Mouse (Mus musculus) embryonic facial prominence, embryonic 12.5 days (tissue): ENCODE data around the gene Tmppe. TPM values are rescaled to one million over a fixed set of nuclear protein-coding genes. Genes with fewer than 3 reads are reported as not detected.
"Not testable (repeated sequence)": the region's sequence is repeated elsewhere in the genome, so short reads cannot be mapped to it uniquely, and the experiment has no call there.

Source experiments
- ATAC-seq: fragments of 200-750 bp; cut with Nextera tagmentation; 2 replicates; pipeline ENCODE4 v1.8.0; 2017; ENCODE audit not compliant: insufficient number of reproducible peaks, insufficient read depth, low FRiP score, low TSS enrichment
- H3K27ac ChIP-seq: fragments of 300-500 bp; sonication (generic); 2 replicates; pipeline ENCODE4 v1.5.1; 2016; ENCODE audit warnings: mild to moderate bottlenecking
- H3K27me3 ChIP-seq: fragments of 300-500 bp; sonication (generic); 2 replicates; pipeline ENCODE4 v1.6.1; 2016; ENCODE audit warnings: mild to moderate bottlenecking, moderate library complexity
- H3K36me3 ChIP-seq: fragments of 300-500 bp; sonication (generic); 2 replicates; pipeline ENCODE4 v1.6.1; 2016; ENCODE audit warnings: mild to moderate bottlenecking
- H3K4me1 ChIP-seq: fragments of 300-500 bp; sonication (generic); 2 replicates; pipeline ENCODE4 v1.6.1; 2016
- H3K4me2 ChIP-seq: fragments of 300-500 bp; sonication (generic); replicated peaks from 2 replicates; pipeline ENCODE4 v1.6.1; 2016; ENCODE audit warnings: mild to moderate bottlenecking, moderate library complexity
- H3K4me3 ChIP-seq: fragments of 300-500 bp; sonication (generic); 2 replicates; pipeline ENCODE4 v1.5.1; 2016; ENCODE audit warnings: mild to moderate bottlenecking
- H3K9ac ChIP-seq: fragments of 300-500 bp; sonication (generic); 2 replicates; pipeline ENCODE4 v1.6.1; 2016; ENCODE audit warnings: mild to moderate bottlenecking, moderate library complexity
- H3K9me3 ChIP-seq: fragments of 300-500 bp; sonication (generic); 2 replicates; pipeline ENCODE4 v1.6.1; 2016; ENCODE audit warnings: mild to moderate bottlenecking, moderate library complexity
- WGBS: fragments of 180-500 bp; shearing (Covaris S2); methylation state at CpG from one replicate; pipeline ENCODE4 v1.1.7; 2016; 5-methylcytosine and 5-hydroxymethylcytosine counted together
- polyA plus RNA-seq: library from polyadenylated mRNA; unstranded; fragments of >200 nt; fragmentation: Nextera tagmentation; extraction: Ambion mirVana; gene quantifications from 2 replicates; pipeline ENCODE4 v1.2.1, GENCODE M21; 2016

Gene Tmppe
- polyA plus RNA-seq, 1 experiment from 2014 or later: 10.7 TPM

DNA sequence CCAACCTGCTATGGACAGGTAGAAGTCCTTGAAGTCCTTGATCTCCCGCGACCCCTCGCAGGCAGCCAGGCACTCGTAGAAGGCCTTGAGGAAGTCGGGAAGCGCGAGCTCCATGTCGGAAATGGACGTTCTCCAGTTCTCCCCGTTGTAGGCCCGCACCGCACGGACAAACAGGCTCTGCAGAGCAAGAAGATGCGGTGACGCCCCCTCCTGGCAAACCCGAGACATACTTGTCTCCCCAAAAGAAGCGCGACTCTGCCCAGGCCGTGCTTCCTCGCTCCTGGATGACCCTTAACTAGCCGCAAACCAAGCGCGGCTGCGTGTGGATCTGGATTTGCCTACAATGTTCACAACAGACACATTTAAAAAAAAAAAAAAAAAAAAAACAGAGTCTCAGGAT, 16.2 kb upstream of the Tmppe start:
- peaks cover 6% of the 10 kb centered on the region; the same call in 1 of the 2 replicates for H3K4me1 ChIP-seq
- H3K9me3 ChIP-seq: no peaks in the 10 kb centered on the region
- no peak for ATAC-seq
- no peak overlapping the region for H3K4me3 ChIP-seq
- H3K9ac ChIP-seq: no peak overlapping the region
- H3K4me2 ChIP-seq: no peak overlapping the region
- H3K36me3 ChIP-seq: peaks cover 26% of the 10 kb centered on the region
- H3K27me3 ChIP-seq: no peaks in the 10 kb centered on the region
- H3K27ac ChIP-seq: no peak overlapping the region
- 92% methylated on average over 24 of the region's 24 CpGs for WGBS

DNA sequence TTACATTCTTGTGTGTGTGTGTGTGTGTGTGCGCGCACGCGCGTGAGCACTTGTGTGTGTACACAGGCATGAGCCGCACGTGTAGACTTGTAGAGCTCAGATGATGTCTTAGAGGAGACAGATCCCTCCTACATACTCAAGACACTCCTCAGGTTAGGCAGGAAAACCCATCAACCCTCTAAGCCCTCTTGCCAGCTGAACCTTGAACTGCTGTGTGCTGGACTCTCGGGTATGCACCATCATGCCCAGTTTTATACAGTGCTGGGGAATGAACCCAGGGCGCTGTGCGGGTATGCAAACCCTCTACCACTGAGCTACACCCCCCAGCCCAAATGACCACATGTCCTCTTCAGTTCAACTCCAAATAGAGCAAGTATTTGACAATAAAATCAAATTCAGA, 15.7 kb upstream of the Tmppe start:
- no peak for ATAC-seq
- no peak overlapping the region for H3K4me2 ChIP-seq
- no peak overlapping the region for H3K9ac ChIP-seq
- no peak overlapping the region for H3K27ac ChIP-seq
- H3K4me3 ChIP-seq: no peak overlapping the region
- peaks cover 22% of the 10 kb centered on the region for H3K36me3 ChIP-seq
- H3K4me1 ChIP-seq: peaks cover 6% of the 10 kb centered on the region; the same call in 1 of the 2 replicates
- 97% methylated on average over 10 of the region's 10 CpGs for WGBS
- no peaks in the 10 kb centered on the region for H3K9me3 ChIP-seq
- no peaks in the 10 kb centered on the region for H3K27me3 ChIP-seq

DNA sequence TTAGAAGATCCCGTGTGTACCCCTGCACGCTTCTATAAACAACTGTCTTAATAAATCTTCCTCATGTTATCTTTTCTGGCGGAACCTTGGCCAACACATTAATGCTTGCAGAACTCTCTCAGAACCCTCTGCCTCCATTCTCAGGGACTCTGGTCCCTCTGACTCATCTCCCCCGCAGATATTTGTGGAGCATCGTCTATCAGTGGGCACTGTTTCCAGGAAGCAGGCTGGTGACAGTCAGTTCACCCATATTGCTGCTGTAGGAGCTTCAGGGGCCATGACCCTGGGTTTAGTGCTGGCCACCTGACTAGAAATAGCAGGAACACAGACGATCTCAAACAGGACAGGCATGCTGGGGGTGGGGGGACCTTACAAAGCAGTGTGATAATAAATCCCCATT, 13.8 kb upstream of the Tmppe start:
- H3K9me3 ChIP-seq: no peaks in the 10 kb centered on the region
- H3K27ac ChIP-seq: no peak overlapping the region
- peaks cover 6% of the 10 kb centered on the region; the same call in 1 of the 2 replicates for H3K4me1 ChIP-seq
- no peak overlapping the region for H3K4me2 ChIP-seq
- no peak overlapping the region for H3K4me3 ChIP-seq
- no peak overlapping the region for H3K9ac ChIP-seq
- WGBS: 76% methylated on average over 6 of the region's 6 CpGs
- H3K36me3 ChIP-seq: peaks cover 20% of the 10 kb centered on the region
- H3K27me3 ChIP-seq: no peaks in the 10 kb centered on the region
- no peak for ATAC-seq

DNA sequence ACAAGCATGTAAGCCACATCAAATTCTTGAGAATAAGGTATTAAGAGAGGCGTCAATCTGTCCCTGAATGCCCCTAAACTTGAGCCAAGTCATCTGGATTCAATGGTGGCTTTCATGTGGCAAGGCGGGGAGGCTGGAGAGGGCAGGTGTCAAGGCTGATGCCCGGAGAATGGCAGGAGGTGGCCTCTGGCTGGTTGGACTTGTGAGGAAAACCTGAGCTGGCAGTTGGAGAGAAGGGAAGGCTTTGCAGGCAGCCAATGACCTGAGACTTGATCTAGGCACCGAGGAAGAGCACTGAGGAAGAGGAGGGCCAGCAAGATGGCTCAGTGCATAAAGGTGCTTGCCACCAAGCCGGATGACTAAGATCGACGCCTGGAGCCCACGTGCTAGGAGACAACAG, 12.6 kb upstream of the Tmppe start:
- Histone ChIP-seq H3K36me3 (peaks cover 11% of the 10 kb centered on the region), H3K27me3 (no peaks in the 10 kb centered on the region), H3K9ac (no peak overlapping the region), H3K9me3 (no peaks in the 10 kb centered on the region), H3K27ac (0 out of 2 replicates have a peak overlapping the region, but pooled peaks have one; percentile 72), H3K4me2 (no peak overlapping the region), H3K4me1 (peaks cover 6% of the 10 kb centered on the region; the same call in 1 of the 2 replicates), H3K4me3 (no peak overlapping the region)
- 76% methylated on average over 8 of the region's 8 CpGs for WGBS
- ATAC-seq: no peak

DNA sequence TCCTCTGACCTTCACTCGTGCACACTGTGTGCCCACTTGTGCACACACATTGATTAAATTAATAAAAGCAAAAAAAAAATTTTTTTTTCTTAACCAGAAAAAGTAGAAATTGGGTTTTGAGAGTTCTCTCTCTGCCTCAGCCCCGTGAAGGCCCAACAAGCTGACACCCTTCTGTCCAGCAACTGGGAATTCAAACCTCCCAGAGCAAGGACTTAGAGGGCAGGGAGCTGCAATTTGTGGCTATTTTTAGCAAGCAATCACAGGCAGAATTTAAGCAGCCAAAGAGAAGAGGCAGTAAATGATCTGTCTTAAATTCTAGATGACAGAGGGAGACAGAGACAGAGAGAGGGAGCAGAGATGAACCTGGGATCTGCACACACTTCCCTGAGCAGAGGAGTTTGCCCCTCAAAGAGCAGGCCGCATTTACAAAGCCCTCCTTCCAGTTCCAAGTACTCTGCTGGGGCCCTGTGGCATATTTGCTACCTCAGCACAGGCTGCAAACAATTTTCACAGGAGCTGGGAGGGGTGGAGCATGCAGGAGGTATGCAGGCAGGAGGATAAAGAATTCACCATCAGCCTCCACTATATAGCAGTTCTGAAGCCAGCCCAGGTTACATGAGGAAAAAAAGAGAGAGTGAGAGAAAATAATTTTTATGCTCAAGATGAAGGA, 12.1 kb upstream of the Tmppe start:
- Histone ChIP-seq H3K36me3 (peaks cover 9% of the 10 kb centered on the region), H3K4me1 (peaks cover 6% of the 10 kb centered on the region; the same call in 1 of the 2 replicates), H3K9ac (no peak overlapping the region), H3K4me2 (peak overlapping the region; percentile 31), H3K27me3 (no peaks in the 10 kb centered on the region), H3K27ac (peak overlapping the region; percentile 72), H3K4me3 (peak overlapping the region; percentile 10; the same call in 1 of the 2 replicates), H3K9me3 (no peaks in the 10 kb centered on the region)
- no peak for ATAC-seq
- WGBS: 47% methylated on average over 3 of the region's 3 CpGs

DNA sequence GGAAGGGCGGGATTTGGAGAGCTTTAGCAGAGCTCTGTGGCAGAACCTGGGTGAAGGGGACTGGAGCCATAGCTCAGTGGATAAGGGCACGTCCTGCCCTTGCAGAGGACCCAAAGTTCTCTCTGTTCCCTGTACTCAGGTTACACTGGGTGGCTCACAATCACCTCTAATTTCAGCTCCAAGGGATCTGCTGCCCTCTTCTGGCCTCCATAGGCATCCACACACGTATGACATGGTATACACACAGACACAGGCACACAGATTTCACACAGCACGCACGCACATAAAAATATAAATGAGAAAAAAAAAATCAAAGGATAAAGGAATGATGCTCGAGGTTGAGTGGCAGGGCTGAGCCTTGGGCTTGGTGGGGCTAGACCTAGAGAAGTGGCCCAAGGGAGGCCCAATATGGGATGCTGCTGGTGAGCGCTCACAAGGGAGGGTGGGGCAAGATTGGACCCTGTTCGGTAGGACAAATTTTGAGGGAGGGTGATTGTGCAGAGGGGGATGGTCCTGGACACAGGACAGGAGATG, 11.5 kb upstream of the Tmppe start:
- peak overlapping the region; percentile 71 for H3K4me3 ChIP-seq
- peak overlapping the region; percentile 93; the same call in 1 of the 2 replicates for H3K27ac ChIP-seq
- H3K4me2 ChIP-seq: peak overlapping the region; percentile 80
- WGBS: 77% methylated on average over 8 of the region's 8 CpGs
- H3K36me3 ChIP-seq: peaks cover 3% of the 10 kb centered on the region; the same call in 1 of the 2 replicates
- peak overlapping the region; percentile 90; the same call in 1 of the 2 replicates for H3K9ac ChIP-seq
- no peaks in the 10 kb centered on the region for H3K27me3 ChIP-seq
- H3K9me3 ChIP-seq: no peaks in the 10 kb centered on the region
- peaks cover 6% of the 10 kb centered on the region; the same call in 1 of the 2 replicates for H3K4me1 ChIP-seq
- peak; percentile 31; the same call in 1 of the 2 replicates for ATAC-seq

DNA sequence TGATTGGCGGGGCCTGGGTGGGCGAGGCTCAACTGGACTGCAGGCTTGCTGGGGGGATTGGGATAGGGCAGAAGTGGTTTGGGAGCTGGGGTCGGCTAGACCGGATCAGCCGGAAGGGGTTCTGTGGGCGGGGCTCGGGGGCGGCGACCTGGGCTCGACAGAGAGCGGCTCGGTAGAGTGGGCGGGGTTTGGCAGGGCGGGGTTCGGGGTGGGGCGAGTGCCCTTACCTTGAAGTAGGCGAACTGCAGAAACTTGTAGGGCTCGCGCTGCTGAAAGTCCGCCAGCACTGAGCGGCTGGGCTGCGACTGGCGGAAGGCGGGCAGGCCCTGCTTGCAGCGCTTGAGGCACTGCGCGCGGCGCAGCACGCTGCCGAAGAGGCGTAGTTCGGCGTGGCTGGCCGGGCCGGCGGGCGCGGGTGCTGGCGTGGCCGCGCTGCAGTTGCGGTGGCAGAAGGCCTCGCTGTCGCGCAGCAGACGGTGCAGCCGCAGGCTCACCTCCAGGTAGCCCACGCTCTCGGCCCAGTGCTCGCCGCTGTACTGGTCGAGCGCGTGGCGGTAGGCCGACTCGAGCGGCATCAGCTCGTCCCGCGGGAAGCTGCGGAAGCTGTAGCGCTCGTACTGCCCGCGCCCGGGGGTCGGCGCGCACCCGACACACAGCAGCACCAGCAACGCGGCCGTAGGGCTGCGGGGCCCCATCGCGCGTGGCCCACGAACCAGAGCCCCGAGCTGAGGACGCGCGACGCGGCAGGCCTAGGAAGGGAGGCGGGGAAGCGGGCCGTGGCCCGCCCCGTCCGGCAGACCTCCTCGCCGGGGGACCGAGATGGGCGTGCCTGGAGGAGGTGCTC, 10.8 kb upstream of the Tmppe start, which contains the start of gene Crtap:
TSS of gene Crtap (minus strand) at position 771 of the 844 bp plus-strand sequence.
- H3K9ac ChIP-seq: peak within 1 kb of the TSS; percentile 90
- peak within 1 kb of the TSS; percentile 93 for H3K27ac ChIP-seq
- peaks cover 6% of the 10 kb centered on the region; the same call in 1 of the 2 replicates for H3K4me1 ChIP-seq
- H3K27me3 ChIP-seq: no peaks in the 10 kb centered on the region
- peak within 1 kb of the TSS; percentile 71 for H3K4me3 ChIP-seq
- no peaks in the 10 kb centered on the region for H3K36me3 ChIP-seq
- peak; percentile 85 for ATAC-seq
- H3K4me2 ChIP-seq: peak within 1 kb of the TSS; percentile 80
- under 1% methylated on average over 93 of the region's 96 CpGs for whole genome bisulfite sequencing
- no peaks in the 10 kb centered on the region for H3K9me3 ChIP-seq

DNA sequence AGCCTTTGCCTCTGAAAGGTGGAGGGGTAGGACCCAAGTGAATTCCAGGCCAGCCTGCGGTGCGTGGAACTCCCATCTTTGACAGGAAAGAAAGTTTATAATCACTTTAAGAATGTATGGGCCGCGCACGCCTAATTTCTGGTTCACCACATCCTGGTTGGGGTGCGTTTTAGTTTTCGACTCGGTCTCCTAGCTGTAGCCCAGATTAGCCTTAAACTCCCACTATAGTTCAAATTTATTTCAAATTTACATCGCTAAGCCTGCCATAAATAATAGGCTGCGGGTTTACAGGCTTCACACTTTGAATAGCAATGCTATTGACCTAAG, 10.2 kb upstream of the Tmppe start:
- WGBS: 4% methylated on average over 10 of the region's 10 CpGs
- Histone ChIP-seq H3K4me2 (peak overlapping the region; percentile 80), H3K9me3 (no peaks in the 10 kb centered on the region), H3K9ac (peak overlapping the region; percentile 90), H3K27me3 (no peaks in the 10 kb centered on the region), H3K4me1 (peaks cover 6% of the 10 kb centered on the region; the same call in 1 of the 2 replicates), H3K4me3 (peak overlapping the region; percentile 71), H3K36me3 (no peaks in the 10 kb centered on the region), H3K27ac (peak overlapping the region; percentile 93)
- no peak for ATAC-seq

DNA sequence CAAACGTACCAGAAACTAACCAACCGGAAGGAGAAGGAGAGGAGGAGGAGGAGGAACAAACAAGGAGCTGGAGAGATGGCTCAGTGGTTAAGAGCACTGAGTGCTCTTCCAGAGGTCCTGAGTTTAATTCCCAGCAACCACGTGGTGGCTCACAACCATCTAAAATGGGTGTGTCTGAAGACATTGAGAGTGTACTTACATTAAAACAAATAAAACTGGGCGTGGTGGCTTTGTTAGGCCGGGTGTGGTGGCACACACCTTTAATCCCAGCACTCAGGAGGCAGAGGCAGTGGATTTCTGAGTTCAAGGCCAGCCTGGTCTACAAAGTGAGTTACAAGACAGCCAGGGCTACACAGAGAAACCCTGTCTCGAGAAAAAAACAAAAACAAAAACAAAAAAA, 6.8 kb upstream of the Tmppe start:
- not testable (repeated sequence) for H3K4me3 ChIP-seq, H3K36me3 ChIP-seq, H3K9me3 ChIP-seq, H3K27ac ChIP-seq, H3K4me1 ChIP-seq, ATAC-seq, H3K4me2 ChIP-seq, H3K9ac ChIP-seq, H3K27me3 ChIP-seq
- 68% methylated on average over 6 of the region's 6 CpGs for WGBS

DNA sequence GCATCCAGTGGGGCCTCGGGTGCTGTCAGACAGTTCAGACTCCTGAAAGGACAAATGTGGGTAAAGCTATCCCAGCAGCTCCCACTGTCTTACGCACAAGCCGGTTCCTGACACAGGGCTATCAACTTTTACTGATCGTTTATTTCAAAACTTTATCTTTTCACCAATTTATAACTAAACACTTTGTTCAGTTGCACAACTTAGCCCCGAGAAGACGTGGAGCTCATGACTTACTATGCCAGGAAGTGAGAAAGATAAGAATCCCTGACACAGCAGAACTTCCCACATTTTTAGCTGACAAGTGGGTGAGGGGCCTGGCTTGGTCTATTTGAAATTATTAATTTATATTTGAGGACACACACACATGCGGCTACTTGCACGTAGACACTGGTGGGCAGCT, 6.2 kb upstream of the Tmppe start:
- WGBS: 87% methylated on average over 8 of the region's 8 CpGs
- Histone ChIP-seq H3K36me3 (no peaks in the 10 kb centered on the region), H3K4me1 (no peaks in the 10 kb centered on the region), H3K27ac (no peak overlapping the region), H3K9me3 (no peaks in the 10 kb centered on the region), H3K4me3 (no peak overlapping the region), H3K4me2 (no peak overlapping the region), H3K9ac (no peak overlapping the region), H3K27me3 (no peaks in the 10 kb centered on the region)
- no peak for ATAC-seq

DNA sequence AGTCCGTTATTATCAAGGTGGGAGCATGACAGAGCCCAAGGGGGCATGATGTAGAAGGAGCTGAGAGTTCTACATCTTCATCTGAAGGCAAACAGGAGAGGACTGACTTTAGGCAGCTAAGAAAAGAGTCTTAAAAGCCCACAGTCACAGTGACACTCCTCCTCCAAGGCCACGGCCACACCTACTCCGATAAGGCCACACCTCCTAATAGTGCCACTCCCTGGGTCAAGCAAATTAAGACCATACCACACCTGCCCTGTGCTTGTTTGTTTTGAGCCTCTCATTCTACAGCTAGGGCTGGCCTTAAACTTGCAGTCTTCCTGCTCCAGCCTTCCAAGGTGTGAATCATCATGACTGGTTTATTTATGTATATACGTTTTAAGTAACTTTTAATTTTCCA, 5.6 kb upstream of the Tmppe start:
- 89% methylated on average over 4 of the region's 4 CpGs for WGBS
- no peak for ATAC-seq

More for the DNA sequence above, 5.6 kb upstream of the Tmppe start:
- no peaks in the 10 kb centered on the region; the same call in 1 of the 2 replicates for H3K4me1 ChIP-seq
- no peak overlapping the region for H3K4me3 ChIP-seq
- no peak overlapping the region for H3K9ac ChIP-seq
- no peak overlapping the region for H3K27ac ChIP-seq
- H3K36me3 ChIP-seq: no peaks in the 10 kb centered on the region
- no peaks in the 10 kb centered on the region for H3K9me3 ChIP-seq
- H3K27me3 ChIP-seq: no peaks in the 10 kb centered on the region
- no peak overlapping the region for H3K4me2 ChIP-seq
